Mouse (Mus musculus) stomach, postnatal 0 days (tissue): Measurements from ENCODE around the gene Gm11099. TPM values are rescaled to one million over a fixed set of nuclear protein-coding genes. Genes with fewer than 3 reads are reported as not detected.

Experiments
- ATAC-seq: fragments of 200-750 bp; cut with Nextera tagmentation; 2 replicates; pipeline ENCODE4 v1.8.0; 2017; ENCODE audit not compliant: low FRiP score, low TSS enrichment
- DNase-seq: peaks from one replicate; pipeline ENCODE4 v3.0.0-alpha.2; 2016; ENCODE audit warnings: low spot score
- H3K27ac ChIP-seq: fragments of 300-500 bp; sonication (generic); replicated peaks from 2 replicates; pipeline ENCODE4 v1.5.1; 2014; ENCODE audit warnings: mild to moderate bottlenecking, control low read depth
- H3K27me3 ChIP-seq: fragments of 300-500 bp; sonication (generic); 2 replicates; pipeline ENCODE4 v1.6.1; 2014; ENCODE audit warnings: low read length; ENCODE audit not compliant: control insufficient read depth, insufficient read depth
- H3K36me3 ChIP-seq: fragments of 300-500 bp; sonication (generic); 2 replicates; pipeline ENCODE4 v1.6.1; 2014; ENCODE audit warnings: low read length, mixed read lengths; ENCODE audit not compliant: control insufficient read depth, insufficient read depth
- H3K4me1 ChIP-seq: fragments of 300-500 bp; sonication (generic); replicated peaks from 2 replicates; pipeline ENCODE4 v1.6.1; 2014; ENCODE audit warnings: antibody characterized with exemption; ENCODE audit not compliant: control insufficient read depth, insufficient read depth
- H3K4me2 ChIP-seq: fragments of 300-500 bp; sonication (generic); replicated peaks from 2 replicates; pipeline ENCODE4 v1.6.1; 2014; ENCODE audit warnings: low read depth, mild to moderate bottlenecking, control low read depth, moderate library complexity
- H3K4me3 ChIP-seq: fragments of 300-500 bp; sonication (generic); 2 replicates; pipeline ENCODE4 v1.5.1; 2014; ENCODE audit warnings: low read depth, low read length, control low read depth
- H3K9ac ChIP-seq: fragments of 300-500 bp; sonication (generic); 2 replicates; pipeline ENCODE4 v1.6.1; 2014; ENCODE audit warnings: mild to moderate bottlenecking, low read length, control low read depth, mixed read lengths
- H3K9me3 ChIP-seq: fragments of 300-500 bp; sonication (generic); 2 replicates; pipeline ENCODE4 v1.6.1; 2016; ENCODE audit warnings: low read length; ENCODE audit not compliant: control insufficient read depth
- CTCF ChIP-seq: IDR thresholded peaks from 2 replicates; pipeline ENCODE4 v1.5.1; 2016; ENCODE audit warnings: antibody characterized with exemption, low read depth, mild to moderate bottlenecking, moderate library complexity
- EP300 ChIP-seq: optimal IDR thresholded peaks from 2 replicates; pipeline ENCODE3; 2016; ENCODE audit warnings: antibody characterized with exemption
- WGBS: fragments of 180-500 bp; shearing (Covaris S2); extraction: QIAGEN DNeasy Blood & Tissue Kit; methylation state at CpG from one replicate; pipeline ENCODE4 v1.1.7; 2014; 5-methylcytosine and 5-hydroxymethylcytosine counted together
- polyA plus RNA-seq: library from polyadenylated mRNA; unstranded; fragments of >200 nt; fragmentation: Nextera tagmentation; extraction: Ambion mirVana; gene quantifications from 2 replicates; pipeline ENCODE4 v1.2.1, GENCODE M21; 2015

Gene Gm11099
- polyA plus RNA-seq, 1 experiment from 2014 or later: not detected

DNA sequence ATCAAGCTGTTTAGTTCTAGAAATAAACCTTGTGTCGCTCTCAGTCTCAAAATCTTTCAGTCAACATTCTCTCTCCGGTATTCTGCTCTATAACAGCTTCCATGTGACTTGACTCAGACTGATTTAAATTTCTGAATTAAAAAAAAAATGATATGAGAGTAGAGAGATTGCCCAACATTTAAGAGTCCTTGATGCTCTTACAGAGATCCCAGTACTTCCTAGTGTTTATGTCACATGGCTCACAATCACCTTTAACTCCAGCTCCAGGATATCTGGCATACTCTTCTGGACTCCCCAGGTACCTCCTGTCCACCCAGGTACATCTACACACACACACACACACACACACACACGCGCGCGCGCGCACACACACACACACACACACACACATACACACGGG lies 53.1 kb downstream of the Gm11099 start:
- no peaks in the 10 kb centered on the region for H3K4me1 ChIP-seq
- H3K9me3 ChIP-seq: no peaks in the 10 kb centered on the region
- H3K36me3 ChIP-seq: no peaks in the 10 kb centered on the region
- no peak overlapping the region for H3K27ac ChIP-seq
- no peak overlapping the region for H3K9ac ChIP-seq
- H3K27me3 ChIP-seq: no peaks in the 10 kb centered on the region
- no peak overlapping the region for H3K4me2 ChIP-seq
- H3K4me3 ChIP-seq: no peak overlapping the region
- DNase-seq (no peak), ATAC-seq (no peak)
- TF ChIP-seq EP300: no peak
- TF ChIP-seq CTCF: no peak
- WGBS: 95% methylated on average over 9 of the region's 9 CpGs

DNA sequence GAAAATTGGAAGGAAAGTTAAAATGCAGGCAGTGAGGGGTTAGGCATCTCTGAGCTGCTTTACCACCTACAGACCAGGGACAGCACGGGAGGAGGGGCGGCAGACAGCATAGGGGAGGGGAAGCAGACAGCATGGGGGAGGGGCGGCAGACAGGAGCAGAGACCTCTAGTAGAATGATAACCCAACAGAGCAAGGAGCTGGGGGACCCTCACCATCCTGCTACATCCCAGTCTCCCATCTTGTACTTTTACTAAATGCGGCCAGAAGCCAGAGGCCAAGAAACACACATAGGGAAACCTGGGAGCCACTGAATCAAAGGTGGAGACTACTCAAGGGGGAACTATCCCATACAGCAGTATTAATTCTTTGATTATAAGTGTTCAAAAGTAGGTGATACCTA lies 59.1 kb downstream of the Gm11099 start:
- ATAC-seq (no peak), DNase-seq (no peak)
- Histone ChIP-seq H3K4me3 (no peak overlapping the region), H3K27ac (no peak overlapping the region), H3K4me1 (no peaks in the 10 kb centered on the region), H3K27me3 (no peaks in the 10 kb centered on the region), H3K9ac (no peak overlapping the region), H3K9me3 (no peaks in the 10 kb centered on the region), H3K36me3 (no peaks in the 10 kb centered on the region), H3K4me2 (no peak overlapping the region)
- TF ChIP-seq CTCF (no peak), EP300 (no peak)
- 58% methylated on average over 4 of the region's 4 CpGs for WGBS

DNA sequence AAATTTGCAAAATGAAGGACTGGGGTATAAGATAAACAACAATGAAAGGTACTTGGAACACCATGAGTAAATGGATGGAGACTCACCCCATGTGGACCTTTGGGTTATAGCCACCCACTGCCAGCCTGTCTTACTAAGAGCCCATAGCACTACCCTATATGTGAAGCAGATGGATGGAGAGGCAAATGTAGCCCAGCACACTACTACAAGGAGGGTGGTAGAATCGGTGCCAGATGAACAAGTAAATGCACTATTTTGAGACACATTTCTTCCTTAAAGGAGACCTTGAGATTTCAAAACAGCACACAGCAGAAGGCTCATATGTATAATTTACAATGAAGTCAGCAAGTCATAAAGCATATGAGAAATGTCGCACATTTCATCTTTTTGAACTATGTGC lies 66.3 kb downstream of the Gm11099 start:
- Histone ChIP-seq H3K9ac (no peak overlapping the region), H3K4me1 (no peaks in the 10 kb centered on the region), H3K27me3 (no peaks in the 10 kb centered on the region), H3K9me3 (no peaks in the 10 kb centered on the region), H3K27ac (no peak overlapping the region), H3K4me3 (no peak overlapping the region), H3K36me3 (no peaks in the 10 kb centered on the region), H3K4me2 (no peak overlapping the region)
- no peak for DNase-seq
- TF ChIP-seq EP300 (no peak), CTCF (no peak)
- ATAC-seq: no peak
- WGBS: 94% methylated on average over 2 of the region's 2 CpGs

DNA sequence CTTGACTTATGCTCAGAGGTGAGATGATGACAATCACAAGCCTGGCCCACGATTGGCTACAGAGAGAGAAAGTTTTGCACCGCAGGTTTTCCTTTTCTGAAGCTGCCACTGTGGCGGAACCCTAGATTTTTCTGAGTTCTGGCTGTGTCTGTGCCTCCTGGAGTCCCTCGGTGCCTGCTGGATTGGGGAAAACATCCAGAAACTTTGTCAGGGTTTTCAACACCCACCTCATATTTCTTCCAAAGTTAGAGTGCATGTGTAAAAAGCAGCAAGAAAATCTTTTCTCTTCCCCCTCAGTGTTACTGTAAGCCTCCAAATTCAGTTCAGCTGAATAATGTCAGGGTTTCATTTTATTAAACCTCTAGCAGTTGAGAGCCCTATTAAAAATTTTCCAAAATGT lies 82.1 kb downstream of the Gm11099 start:
- H3K4me2 ChIP-seq: no peak overlapping the region

DNA sequence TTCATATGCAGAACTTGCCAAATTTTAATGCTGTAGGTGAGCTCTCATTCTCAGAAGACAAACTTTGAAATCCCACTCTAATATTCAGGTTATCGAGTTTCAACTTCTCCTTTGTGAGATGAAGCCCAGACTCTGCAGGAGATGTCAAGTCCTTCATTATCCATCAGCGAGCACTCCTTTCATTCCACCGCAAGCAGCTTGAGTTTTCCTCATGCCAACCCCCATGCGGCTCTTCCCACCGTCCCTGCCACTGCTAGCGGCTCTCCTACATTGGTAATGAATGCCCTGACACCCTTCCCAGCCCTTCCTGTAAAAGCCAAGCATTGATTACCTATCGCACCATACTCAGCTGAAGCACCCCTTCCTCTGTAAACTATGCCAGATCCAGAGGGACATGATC lies 89.6 kb downstream of the Gm11099 start:
- Histone ChIP-seq H3K9me3 (no peaks in the 10 kb centered on the region), H3K36me3 (no peaks in the 10 kb centered on the region), H3K4me3 (no peak overlapping the region), H3K9ac (no peak overlapping the region), H3K4me1 (no peaks in the 10 kb centered on the region), H3K27me3 (no peaks in the 10 kb centered on the region), H3K27ac (no peak overlapping the region), H3K4me2 (no peak overlapping the region)
- no peak for ATAC-seq
- WGBS: 80% methylated on average over 7 of the region's 7 CpGs
- TF ChIP-seq CTCF: no peak
- TF ChIP-seq EP300: no peak
- DNase-seq: no peak

More for the DNA sequence above, 82.1 kb downstream of the Gm11099 start:
- ATAC-seq (no peak), DNase-seq (no peak)
- no peak overlapping the region for H3K4me3 ChIP-seq
- H3K36me3 ChIP-seq: no peaks in the 10 kb centered on the region
- no peaks in the 10 kb centered on the region for H3K4me1 ChIP-seq
- H3K9me3 ChIP-seq: no peaks in the 10 kb centered on the region
- no peak overlapping the region for H3K27ac ChIP-seq
- TF ChIP-seq CTCF: no peak
- no peak for TF ChIP-seq EP300
- H3K27me3 ChIP-seq: no peaks in the 10 kb centered on the region
- WGBS: 69% methylated on average over 4 of the region's 4 CpGs
- no peak overlapping the region for H3K9ac ChIP-seq

DNA sequence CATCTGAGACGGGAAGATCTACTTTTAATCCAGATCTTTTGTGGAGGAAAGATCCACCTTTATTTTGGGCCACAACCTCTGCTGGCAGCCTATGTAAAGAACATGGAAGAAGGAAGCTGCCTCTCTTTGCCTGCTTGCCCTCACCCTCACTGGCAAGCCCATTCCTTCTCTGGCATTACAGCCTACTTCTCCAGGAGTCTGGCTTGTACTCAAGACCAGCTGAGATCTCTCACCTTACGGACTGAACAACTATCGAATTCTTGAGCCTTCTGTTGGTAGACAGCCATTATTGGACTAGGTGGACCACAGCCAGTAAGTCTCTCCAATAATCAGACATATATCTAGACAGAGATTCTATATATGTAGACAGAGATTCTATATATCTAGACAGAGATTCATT lies 92.9 kb downstream of the Gm11099 start:
- Histone ChIP-seq H3K27ac (no peak overlapping the region), H3K9ac (no peak overlapping the region), H3K9me3 (no peaks in the 10 kb centered on the region), H3K27me3 (no peaks in the 10 kb centered on the region), H3K4me2 (no peak overlapping the region), H3K4me3 (no peak overlapping the region), H3K4me1 (no peaks in the 10 kb centered on the region), H3K36me3 (no peaks in the 10 kb centered on the region)
- 87% methylated on average over 3 of the region's 3 CpGs for WGBS
- TF ChIP-seq CTCF (no peak), EP300 (no peak)
- DNase-seq (no peak), ATAC-seq (no peak)
